Mouse (Mus musculus) erythroblast, embryonic 14.5 days (primary cell): ENCODE data around the gene Mgl2. TPM values are rescaled to one million over a fixed set of nuclear protein-coding genes. Genes with fewer than 3 reads are reported as not detected.

Experiments used
- H3K27me3 ChIP-seq: 2 replicates; pipeline ENCODE4 v1.6.1; 2012; ENCODE audit warnings: inconsistent platforms; ENCODE audit not compliant: control insufficient read depth
- H3K36me3 ChIP-seq: 2 replicates; pipeline ENCODE4 v1.6.1; 2012; ENCODE audit warnings: mild to moderate bottlenecking, inconsistent platforms; ENCODE audit not compliant: control insufficient read depth
- H3K4me1 ChIP-seq: 2 replicates; pipeline ENCODE4 v1.6.1; 2012; ENCODE audit warnings: inconsistent platforms; ENCODE audit not compliant: control insufficient read depth
- H3K4me3 ChIP-seq: replicated peaks from 2 replicates; pipeline ENCODE3; 2012; ENCODE audit warnings: moderate library complexity, mild to moderate bottlenecking, inconsistent platforms
- H3K9me3 ChIP-seq: 2 replicates; pipeline ENCODE4 v1.6.1; 2012; ENCODE audit warnings: low read length, inconsistent platforms, mixed read lengths; ENCODE audit not compliant: control insufficient read depth
- GATA1 ChIP-seq: IDR thresholded peaks from 2 replicates; pipeline ENCODE4 v1.6.1; 2012; ENCODE audit warnings: low read length, inconsistent platforms, mixed read lengths
- TAL1 ChIP-seq: IDR thresholded peaks from 3 replicates; pipeline ENCODE4 v1.6.1; 2012; ENCODE audit warnings: low read length, inconsistent platforms, mixed read lengths
- polyA plus RNA-seq: library from polyadenylated mRNA; stranded (reverse); fragments of >175 nt; gene quantifications from 2 replicates; pipeline ENCODE4 v1.2.3, GENCODE M21; 2012

Gene Mgl2
- 0.02 TPM in 1 of 2 replicates, not detected in the other for polyA plus RNA-seq

- TF ChIP-seq TAL1 (no peak), GATA1 (no peak)
- Histone ChIP-seq H3K36me3 (no peaks in the 10 kb centered on the region), H3K4me3 (no peak within 1 kb of the TSS), H3K9me3 (no peaks in the 10 kb centered on the region), H3K27me3 (no peaks in the 10 kb centered on the region), H3K4me1 (no peaks in the 10 kb centered on the region)
Measured at GRCm38 (mm10) chr11:70129926-70130379, at the start of gene Mgl2. Gene Mgl2 (plus strand): TSS chr11:70130329.

GRCm38 (mm10) chr11:70080803-70081590, 49.1 kb upstream of the Mgl2 start:
- TF ChIP-seq TAL1 (no peak), GATA1 (no peak)
- Histone ChIP-seq H3K36me3 (no peaks in the 10 kb centered on the region), H3K4me3 (no peak overlapping the region), H3K9me3 (no peaks in the 10 kb centered on the region), H3K4me1 (peaks cover 32% of the 10 kb centered on the region), H3K27me3 (peaks cover 11% of the 10 kb centered on the region)

GRCm38 (mm10) chr11:70084563-70084962, 45.6 kb upstream of the Mgl2 start:
- TF ChIP-seq GATA1 = no peak
- TF ChIP-seq TAL1 = no peak
- Histone ChIP-seq H3K27me3 (peaks cover 11% of the 10 kb centered on the region), H3K36me3 (no peaks in the 10 kb centered on the region), H3K4me1 (peaks cover 7% of the 10 kb centered on the region), H3K9me3 (peaks cover 8% of the 10 kb centered on the region), H3K4me3 (no peak overlapping the region)

- Histone ChIP-seq H3K36me3 (no peaks in the 10 kb centered on the region), H3K4me1 (no peaks in the 10 kb centered on the region), H3K4me3 (no peak within 1 kb of the TSS), H3K27me3 (0 out of 2 replicates have a peak, but pooled peaks cover 2% of the 10 kb centered on the region), H3K9me3 (peaks cover 5% of the 10 kb centered on the region)
- TF ChIP-seq TAL1 (no peak), GATA1 (no peak)
Measured at GRCm38 (mm10) chr11:70091986-70092783, 37.9 kb upstream of the Mgl2 start, which contains the start of gene Asgr2. Gene Asgr2 (plus strand): TSS chr11:70092644.

GRCm38 (mm10) chr11:70097396-70097795, 32.7 kb upstream of the Mgl2 start:
- Histone ChIP-seq H3K9me3 (no peaks in the 10 kb centered on the region; the same call in 1 of the 2 replicates), H3K36me3 (no peaks in the 10 kb centered on the region; the same call in 1 of the 2 replicates), H3K4me3 (no peak overlapping the region), H3K4me1 (no peaks in the 10 kb centered on the region), H3K27me3 (0 out of 2 replicates have a peak, but pooled peaks cover 2% of the 10 kb centered on the region)
- no peak for TF ChIP-seq TAL1
- TF ChIP-seq GATA1 = no peak

- Histone ChIP-seq H3K4me1 (no peaks in the 10 kb centered on the region), H3K36me3 (no peaks in the 10 kb centered on the region; the same call in 1 of the 2 replicates), H3K9me3 (no peaks in the 10 kb centered on the region), H3K27me3 (0 out of 2 replicates have a peak, but pooled peaks cover 2% of the 10 kb centered on the region), H3K4me3 (no peak overlapping the region)
- no peak for TF ChIP-seq GATA1
- TF ChIP-seq TAL1 = no peak
Measured at GRCm38 (mm10) chr11:70099102-70099501, 31.0 kb upstream of the Mgl2 start.

GRCm38 (mm10) chr11:70099809-70100208, 30.3 kb upstream of the Mgl2 start:
- Histone ChIP-seq H3K9me3 (no peaks in the 10 kb centered on the region), H3K27me3 (0 out of 2 replicates have a peak, but pooled peaks cover 2% of the 10 kb centered on the region), H3K4me3 (no peak overlapping the region), H3K36me3 (no peaks in the 10 kb centered on the region; the same call in 1 of the 2 replicates), H3K4me1 (no peaks in the 10 kb centered on the region)
- TF ChIP-seq TAL1 (no peak), GATA1 (no peak)

- Histone ChIP-seq H3K9me3 (no peaks in the 10 kb centered on the region), H3K4me1 (no peaks in the 10 kb centered on the region; the same call in 1 of the 2 replicates), H3K27me3 (no peaks in the 10 kb centered on the region), H3K36me3 (no peaks in the 10 kb centered on the region; the same call in 1 of the 2 replicates), H3K4me3 (no peak overlapping the region)
- TF ChIP-seq TAL1 (no peak), GATA1 (no peak)
Measured at GRCm38 (mm10) chr11:70103701-70104315, 26.3 kb upstream of the Mgl2 start.
